Mouse (Mus musculus) kidney, embryonic 16.5 days (tissue): ENCODE measurements at regions not wholly inside any gene's neighbourhood (a gene's known extent, or its start where the extent isn't known, plus 50 kb on each side); places are given as distances from the start of the nearest gene placed in this dataset.

Experiments
- ATAC-seq: fragments of 200-750 bp; cut with Nextera tagmentation; 2 replicates; pipeline ENCODE4 v1.8.0; 2017; ENCODE audit warnings: moderate TSS enrichment; ENCODE audit not compliant: low FRiP score, low TSS enrichment
- H3K27ac ChIP-seq: fragments of 300-500 bp; sonication (generic); 2 replicates; pipeline ENCODE4 v1.5.1; 2014; ENCODE audit warnings: low read length
- H3K27me3 ChIP-seq: fragments of 300-500 bp; sonication (generic); 2 replicates; pipeline ENCODE4 v1.6.1; 2014; ENCODE audit warnings: low read length, control low read depth, mixed read lengths; ENCODE audit not compliant: insufficient read depth
- H3K36me3 ChIP-seq: fragments of 300-500 bp; sonication (generic); 2 replicates; pipeline ENCODE4 v1.6.1; 2014; ENCODE audit warnings: low read length, control low read depth, mixed read lengths; ENCODE audit not compliant: insufficient read depth
- H3K4me1 ChIP-seq: fragments of 300-500 bp; sonication (generic); 2 replicates; pipeline ENCODE4 v1.6.1; 2014; ENCODE audit warnings: low read length, control low read depth, mixed read lengths; ENCODE audit not compliant: insufficient read depth
- H3K4me2 ChIP-seq: fragments of 300-500 bp; sonication (generic); replicated peaks from 2 replicates; pipeline ENCODE4 v1.6.1; 2014; ENCODE audit warnings: low read depth, low read length
- H3K4me3 ChIP-seq: fragments of 300-500 bp; sonication (generic); 2 replicates; pipeline ENCODE4 v1.5.1; 2014; ENCODE audit warnings: mild to moderate bottlenecking, low read length
- H3K9ac ChIP-seq: fragments of 300-500 bp; sonication (generic); replicated peaks from 2 replicates; pipeline ENCODE4 v1.6.1; 2014; ENCODE audit warnings: low read length
- H3K9me3 ChIP-seq: fragments of 300-500 bp; sonication (generic); 2 replicates; pipeline ENCODE4 v1.6.1; 2016; ENCODE audit warnings: low read length, control low read depth
- WGBS: fragments of 180-500 bp; shearing (Covaris S2); extraction: QIAGEN DNeasy Blood & Tissue Kit; methylation state at CpG from one replicate; pipeline ENCODE4 v1.1.7; 2014; 5-methylcytosine and 5-hydroxymethylcytosine counted together

GRCm38 (mm10) chr9:43505856-43506255, 195.2 kb downstream of the Trim29 start:
- Histone ChIP-seq H3K36me3 (no peaks in the 10 kb centered on the region), H3K9me3 (no peaks in the 10 kb centered on the region), H3K4me1 (no peaks in the 10 kb centered on the region), H3K9ac (no peak overlapping the region), H3K4me2 (no peak overlapping the region), H3K27me3 (no peaks in the 10 kb centered on the region), H3K27ac (no peak overlapping the region), H3K4me3 (no peak overlapping the region)
- WGBS: 16% methylated on average over 4 of the region's 4 CpGs
- no peak for ATAC-seq

GRCm38 (mm10) chr9:43506276-43506675, 195.6 kb downstream of the Trim29 start:
- Histone ChIP-seq H3K4me3 (no peak overlapping the region), H3K4me2 (no peak overlapping the region), H3K9me3 (no peaks in the 10 kb centered on the region), H3K27ac (no peak overlapping the region), H3K36me3 (no peaks in the 10 kb centered on the region), H3K9ac (no peak overlapping the region), H3K4me1 (no peaks in the 10 kb centered on the region), H3K27me3 (no peaks in the 10 kb centered on the region)
- ATAC-seq: no peak
- WGBS: 37% methylated on average over 6 of the region's 6 CpGs

- ATAC-seq: no peak
- Histone ChIP-seq H3K27ac (no peak overlapping the region), H3K36me3 (no peaks in the 10 kb centered on the region), H3K4me2 (no peak overlapping the region), H3K27me3 (no peaks in the 10 kb centered on the region), H3K4me1 (0 out of 2 replicates have a peak, but pooled peaks cover 4% of the 10 kb centered on the region), H3K9me3 (no peaks in the 10 kb centered on the region), H3K4me3 (no peak overlapping the region), H3K9ac (no peak overlapping the region)
- WGBS: 79% methylated on average over 6 of the region's 6 CpGs
Measured at GRCm38 (mm10) chr9:43512806-43513205, 202.2 kb downstream of the Trim29 start.

GRCm38 (mm10) chr9:43514731-43515458, 204.2 kb downstream of the Trim29 start:
- Histone ChIP-seq H3K4me3 (no peak overlapping the region), H3K36me3 (no peaks in the 10 kb centered on the region), H3K27ac (no peak overlapping the region), H3K9ac (no peak overlapping the region), H3K4me1 (0 out of 2 replicates have a peak, but pooled peaks cover 4% of the 10 kb centered on the region), H3K4me2 (no peak overlapping the region), H3K9me3 (no peaks in the 10 kb centered on the region), H3K27me3 (no peaks in the 10 kb centered on the region)
- no peak for ATAC-seq
- WGBS: 69% methylated on average over 16 of the region's 16 CpGs

- Histone ChIP-seq H3K9me3 (no peaks in the 10 kb centered on the region), H3K27ac (no peak overlapping the region), H3K4me2 (no peak overlapping the region), H3K27me3 (0 out of 2 replicates have a peak, but pooled peaks cover 2% of the 10 kb centered on the region), H3K36me3 (no peaks in the 10 kb centered on the region), H3K9ac (no peak overlapping the region), H3K4me1 (no peaks in the 10 kb centered on the region), H3K4me3 (no peak overlapping the region)
- no peak for ATAC-seq
- WGBS: 88% methylated on average over 3 of the region's 3 CpGs
Measured at GRCm38 (mm10) chr9:43520931-43521330, 210.3 kb downstream of the Trim29 start.

- 51% methylated on average over 4 of the region's 4 CpGs for WGBS
- no peak overlapping the region for H3K4me3 ChIP-seq
- no peaks in the 10 kb centered on the region for H3K9me3 ChIP-seq
Measured at GRCm38 (mm10) chr9:43524947-43525565, 214.4 kb downstream of the Trim29 start.

GRCm38 (mm10) chr9:43532187-43532586, 211.6 kb upstream of the Nectin1 start:
- H3K27me3 ChIP-seq: no peaks in the 10 kb centered on the region

More at GRCm38 (mm10) chr9:43524947-43525565, 214.4 kb downstream of the Trim29 start:
- H3K4me2 ChIP-seq: no peak overlapping the region
- ATAC-seq: no peak
- H3K4me1 ChIP-seq: no peaks in the 10 kb centered on the region
- H3K27ac ChIP-seq: no peak overlapping the region
- no peaks in the 10 kb centered on the region for H3K36me3 ChIP-seq
- H3K27me3 ChIP-seq: 0 out of 2 replicates have a peak, but pooled peaks cover 2% of the 10 kb centered on the region
- H3K9ac ChIP-seq: no peak overlapping the region

GRCm38 (mm10) chr9:43535967-43536366, 207.8 kb upstream of the Nectin1 start:
- no peak for ATAC-seq
- Histone ChIP-seq H3K9me3 (no peaks in the 10 kb centered on the region), H3K4me2 (no peak overlapping the region), H3K36me3 (no peaks in the 10 kb centered on the region), H3K4me3 (no peak overlapping the region), H3K27ac (no peak overlapping the region), H3K27me3 (no peaks in the 10 kb centered on the region), H3K4me1 (no peaks in the 10 kb centered on the region), H3K9ac (no peak overlapping the region)
- WGBS: 85% methylated on average over 7 of the region's 7 CpGs

More at GRCm38 (mm10) chr9:43532187-43532586, 211.6 kb upstream of the Nectin1 start:
- Histone ChIP-seq H3K27ac (no peak overlapping the region), H3K9me3 (no peaks in the 10 kb centered on the region), H3K36me3 (no peaks in the 10 kb centered on the region), H3K9ac (no peak overlapping the region), H3K4me3 (no peak overlapping the region), H3K4me1 (no peaks in the 10 kb centered on the region), H3K4me2 (no peak overlapping the region)
- WGBS: 84% methylated on average over 2 of the region's 2 CpGs
- ATAC-seq: no peak

GRCm38 (mm10) chr9:43537121-43537520, 206.7 kb upstream of the Nectin1 start:
- no peak for ATAC-seq
- no peak overlapping the region for H3K9ac ChIP-seq
- H3K4me2 ChIP-seq: no peak overlapping the region
- WGBS: 91% methylated on average over 11 of the region's 11 CpGs
- no peak overlapping the region for H3K4me3 ChIP-seq
- H3K4me1 ChIP-seq: no peaks in the 10 kb centered on the region
- no peaks in the 10 kb centered on the region for H3K27me3 ChIP-seq
- no peaks in the 10 kb centered on the region for H3K9me3 ChIP-seq
- H3K27ac ChIP-seq: no peak overlapping the region
- no peaks in the 10 kb centered on the region for H3K36me3 ChIP-seq

- Histone ChIP-seq H3K4me1 (0 out of 2 replicates have a peak, but pooled peaks cover 5% of the 10 kb centered on the region), H3K4me2 (no peak overlapping the region), H3K36me3 (no peaks in the 10 kb centered on the region), H3K27me3 (no peaks in the 10 kb centered on the region), H3K9ac (no peak overlapping the region), H3K4me3 (no peak overlapping the region), H3K27ac (no peak overlapping the region), H3K9me3 (no peaks in the 10 kb centered on the region)
- 83% methylated on average over 3 of the region's 3 CpGs for WGBS
- ATAC-seq: no peak
Measured at GRCm38 (mm10) chr9:43540131-43540530, 203.7 kb upstream of the Nectin1 start.
